Mouse (Mus musculus) kidney, adult 2 months (tissue): Measurements from ENCODE around the gene Oscp1.

Source experiments
- CTCF ChIP-seq: fragments of 200-500 bp; conservative IDR thresholded peaks from 2 replicates; pipeline ENCODE4 v1.5.1; 2011; ENCODE audit warnings: low read depth, mild to moderate bottlenecking, control low read depth, low read length, moderate library complexity, mixed read lengths; ENCODE audit not compliant: insufficient read depth, insufficient read length
- POLR2A ChIP-seq: fragments of 200-500 bp; IDR thresholded peaks from one replicate; pipeline ENCODE4 v1.6.1; 2011; ENCODE audit warnings: low read depth, low read length, control low read depth

DNA sequence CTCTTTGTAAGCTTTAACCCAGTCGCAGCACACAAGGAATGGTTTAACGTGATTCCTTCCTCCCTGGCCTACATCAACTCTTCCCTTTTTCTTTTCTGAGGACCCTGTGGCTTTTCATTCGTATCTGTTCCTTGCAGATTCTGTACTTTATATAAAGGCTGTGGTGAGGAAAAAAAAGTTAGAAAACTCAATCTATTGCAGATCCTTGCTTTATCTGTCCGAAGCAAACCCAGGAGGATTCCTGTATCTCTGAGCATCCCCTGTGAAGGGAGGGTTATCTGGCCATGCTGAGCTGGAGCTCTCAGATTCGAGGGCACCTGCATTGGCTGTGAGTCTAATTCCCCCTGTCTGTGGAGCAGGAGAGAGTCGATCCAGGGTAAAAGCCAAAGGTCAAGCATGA, 10.5 kb downstream of the Oscp1 start:
- no peak for TF ChIP-seq CTCF
- no peak for TF ChIP-seq POLR2A
